Mouse (Mus musculus) gastrocnemius, adult 8-10 months (tissue): ENCODE measurements around the gene Kat5. TPM values are rescaled to one million over a fixed set of nuclear protein-coding genes. Genes with fewer than 3 reads are reported as not detected.

Source experiments
- DNase-seq, 2 experiments: peaks; one replicate each; pipeline ENCODE4 v3.0.0; 2022; ENCODE audit warnings: low spot score in 2 of 2
- total RNA-seq, 4 experiments: library from RNA; stranded (reverse); gene quantifications; 2 replicates each; pipeline ENCODE4 v1.2.4; 2022

The Kat5 gene
- total RNA-seq, 4 experiments from 2014 or later, result 17.2 to 23.9 (median 21.6) TPM

DNA sequence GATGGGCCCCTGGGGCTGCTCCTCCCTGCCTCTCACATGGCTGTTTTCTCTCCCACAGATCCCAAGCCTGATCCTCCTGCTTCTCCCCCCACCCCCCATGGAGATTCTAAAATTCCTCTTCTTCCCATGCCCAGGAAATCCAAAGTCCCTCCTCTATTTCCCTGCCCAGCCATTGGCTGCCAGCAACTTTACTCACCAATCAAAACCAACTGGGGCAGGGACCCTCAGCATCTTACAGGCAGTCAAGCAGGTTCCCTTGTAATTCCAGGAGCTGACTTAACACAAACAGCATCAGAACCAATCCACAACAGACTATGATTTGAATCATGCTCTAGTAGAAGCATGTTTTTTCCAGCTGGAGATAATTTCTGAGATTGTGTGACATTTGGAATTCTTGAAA lies 19.9 kb upstream of the Kat5 start:
- DNase-seq, result no peak

DNA sequence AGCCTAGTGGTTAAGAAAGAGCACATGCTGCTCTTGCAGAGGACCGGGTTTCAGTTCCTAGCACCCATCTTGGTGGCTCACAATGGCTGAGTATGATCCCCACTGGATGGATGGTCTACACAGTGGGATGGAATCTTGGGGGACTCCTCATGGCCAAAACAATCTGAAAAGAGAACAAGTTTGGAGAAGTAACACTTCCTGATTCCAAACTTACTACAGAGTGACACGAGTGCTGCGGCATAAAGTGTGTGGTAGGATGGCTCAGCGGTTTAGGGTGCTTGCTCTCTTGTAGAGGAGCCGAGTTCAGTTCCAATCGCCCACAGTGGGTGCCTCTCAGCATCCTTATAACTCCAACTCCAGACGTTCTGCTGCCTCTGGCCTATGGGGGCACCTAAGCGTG lies 15.3 kb upstream of the Kat5 start:
- no peak for DNase-seq

DNA sequence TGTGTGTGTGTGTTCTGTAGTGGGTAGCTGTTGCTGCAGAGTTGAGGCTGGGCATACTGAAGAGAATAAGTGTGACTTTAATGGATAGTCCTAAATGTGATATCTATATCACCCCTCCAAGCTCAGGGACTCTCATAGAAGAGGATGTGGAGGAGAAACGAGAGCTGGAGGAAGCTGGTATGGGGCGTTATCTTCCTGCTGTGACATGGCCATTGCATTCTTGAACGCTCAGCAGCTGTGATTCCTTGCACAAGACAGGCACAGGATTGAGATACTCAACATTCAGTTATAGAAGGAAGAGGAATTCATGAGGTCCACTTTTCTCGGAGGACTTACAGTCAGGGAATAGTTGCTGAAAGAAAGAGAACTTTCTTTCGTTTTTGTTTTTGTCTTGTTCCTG lies 11.8 kb upstream of the Kat5 start:
- DNase-seq, result no peak

DNA sequence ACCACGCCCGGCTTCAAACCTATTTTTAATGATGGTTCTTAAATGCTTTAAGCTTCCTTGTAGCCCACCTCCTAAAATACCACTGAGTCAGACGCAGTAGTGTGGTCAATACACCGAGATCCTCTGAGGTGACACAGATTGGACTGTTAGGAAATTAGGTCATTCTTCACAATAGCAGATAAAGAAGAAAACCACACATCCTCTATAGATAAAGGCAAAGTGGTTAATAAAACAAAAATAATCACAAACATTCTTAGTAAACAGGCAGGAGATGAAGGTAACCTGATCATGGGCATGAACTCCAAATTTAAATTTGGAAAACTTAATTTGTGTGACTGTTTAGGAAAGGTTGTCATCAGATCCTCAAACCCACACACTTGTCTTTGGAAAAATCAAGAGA lies 10.0 kb upstream of the Kat5 start:
- no peak for DNase-seq

DNA sequence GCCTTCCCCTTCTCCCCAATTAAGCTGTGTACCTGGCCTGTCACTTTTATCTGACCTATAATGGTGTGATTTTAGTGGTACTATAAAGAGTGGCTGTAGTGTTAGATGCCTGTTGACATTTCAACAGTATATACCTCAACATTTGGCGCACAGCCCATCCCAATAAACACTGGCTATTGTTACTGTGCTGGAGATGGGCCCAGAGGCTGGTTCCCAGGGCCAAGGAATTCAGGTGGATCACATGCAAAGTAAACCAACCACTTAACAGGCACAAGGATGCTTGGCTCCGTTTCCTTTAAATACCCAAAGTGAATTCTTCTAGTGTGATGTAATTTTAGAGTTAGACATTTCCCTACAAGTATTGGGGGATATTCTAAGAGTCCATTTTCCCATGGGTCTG lies 4.9 kb upstream of the Kat5 start:
- no peak for DNase-seq

DNA sequence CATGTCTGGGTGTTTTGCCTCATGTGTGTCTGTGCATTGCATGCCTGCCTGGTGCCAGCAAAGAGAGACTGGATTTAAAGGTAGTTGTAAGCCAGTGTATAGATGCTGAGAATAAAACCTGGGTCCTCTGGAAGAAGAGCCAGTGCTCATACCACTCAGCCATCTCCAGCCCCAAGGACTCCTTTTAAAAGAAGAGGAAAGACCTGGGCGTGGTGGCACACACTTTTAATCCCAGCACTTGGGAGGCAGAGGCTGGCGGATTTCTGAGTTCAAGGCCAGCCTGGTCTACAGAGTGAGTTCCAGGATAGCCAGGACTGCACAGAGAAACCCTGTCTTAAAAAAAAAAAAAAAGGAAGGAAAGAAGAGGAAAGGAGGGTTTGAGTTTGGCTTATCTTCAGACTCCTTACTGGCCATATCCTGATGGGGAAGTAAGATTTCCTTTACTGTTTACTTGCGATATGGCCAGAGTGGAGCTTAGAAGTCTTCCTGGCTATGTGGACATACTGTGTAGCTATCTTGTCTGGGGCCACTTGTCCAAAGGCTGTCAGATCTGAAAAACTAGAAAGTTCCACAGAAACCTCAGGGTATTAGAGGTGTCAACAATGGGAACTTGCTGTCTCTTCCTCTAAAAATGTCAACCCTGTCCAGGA lies 2.9 kb upstream of the Kat5 start:
- no peak for DNase-seq

DNA sequence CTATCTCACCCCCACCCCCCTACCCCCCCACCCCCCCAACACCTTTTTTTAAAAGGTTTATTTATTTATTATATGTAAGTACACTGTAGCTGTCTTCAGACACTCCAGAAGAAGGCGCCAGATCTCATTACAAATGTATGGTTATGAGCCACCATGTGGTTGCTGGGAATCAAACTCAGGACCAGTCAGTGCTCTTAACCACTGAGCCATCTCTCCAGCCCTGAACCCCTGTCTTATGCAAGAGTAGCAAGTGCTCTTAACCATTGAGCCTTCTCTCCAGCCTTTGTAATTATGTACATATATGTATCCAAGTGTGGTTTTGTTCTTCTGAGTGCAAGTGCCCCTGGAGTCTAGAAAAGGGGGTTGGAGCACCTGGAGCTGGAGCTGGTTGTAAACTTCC lies 1.9 kb upstream of the Kat5 start:
- no peak for DNase-seq

DNA sequence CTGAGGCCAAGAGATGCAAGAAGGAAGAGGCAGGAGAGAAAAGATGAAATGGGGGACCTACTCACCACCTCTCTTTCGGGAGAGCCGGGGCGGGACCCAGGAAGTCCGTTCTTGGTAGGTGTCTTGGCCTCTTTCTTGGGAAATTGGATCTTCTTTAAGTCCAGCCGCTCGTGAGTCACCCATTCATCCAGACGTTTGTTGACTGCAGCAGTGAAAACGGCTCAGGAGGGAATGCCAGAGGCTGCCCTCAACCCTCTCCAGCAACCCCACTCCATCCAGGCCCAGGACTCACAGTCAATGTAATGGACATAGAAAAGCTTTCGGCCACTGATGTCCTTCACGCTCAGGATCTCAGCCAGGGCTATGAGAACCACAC lies 878 bp downstream of the Kat5 start:
- no peak for DNase-seq

DNA sequence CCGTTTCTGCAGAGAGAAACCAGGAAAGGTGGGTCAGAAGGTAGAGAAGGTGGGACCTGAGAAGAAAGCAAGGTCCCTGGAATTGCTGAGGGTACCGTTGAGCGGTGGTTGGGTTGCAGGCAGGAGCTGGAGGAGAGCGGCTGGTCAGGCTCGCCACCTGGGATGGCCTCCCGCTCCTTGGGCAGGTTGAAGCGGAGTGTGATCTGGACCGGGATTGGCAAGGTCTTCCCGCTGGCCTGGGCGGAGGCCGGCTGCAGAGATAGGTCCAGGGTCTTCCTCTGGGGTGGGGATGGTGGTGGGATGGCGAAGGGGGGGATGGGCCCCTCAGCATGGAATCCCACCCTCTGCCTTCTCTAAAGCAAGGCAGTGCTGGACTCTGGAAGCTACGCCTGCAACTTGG lies 1.3 kb downstream of the Kat5 start:
- no peak for DNase-seq

DNA sequence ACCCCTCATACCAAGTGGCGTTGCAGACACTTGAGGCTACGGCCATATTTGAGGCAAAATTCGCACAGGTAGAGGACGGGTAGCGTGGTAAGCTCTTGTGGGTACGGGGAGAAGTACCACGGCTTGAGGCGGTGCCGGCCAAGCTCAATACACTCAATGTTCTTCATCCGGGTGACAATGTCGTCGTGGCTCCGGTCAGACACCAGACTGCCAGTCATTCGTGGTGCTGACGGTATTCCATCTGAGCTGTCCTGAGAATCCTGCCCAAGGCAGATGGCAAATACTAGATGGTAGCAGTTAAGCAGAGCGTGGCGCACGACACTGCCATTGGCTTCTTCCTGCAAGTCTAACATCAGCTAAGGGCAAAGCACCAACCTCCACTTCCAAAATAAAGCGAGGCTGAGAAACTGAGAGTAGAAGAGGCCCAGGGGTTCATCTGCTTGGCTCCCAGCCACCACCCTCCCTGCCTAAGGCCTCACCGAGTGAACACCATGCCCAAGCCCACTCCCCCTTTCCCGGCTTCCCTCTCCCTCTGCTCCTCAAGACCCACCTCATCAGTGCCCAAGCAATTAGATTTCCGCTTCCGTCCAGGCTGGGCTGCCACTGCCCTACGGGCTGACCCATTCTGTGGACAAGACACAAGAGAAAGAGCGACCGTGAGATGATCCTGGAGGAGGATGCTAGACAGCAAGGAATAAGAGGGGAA lies 2.2 kb downstream of the Kat5 start:
- DNase-seq, result no peak

DNA sequence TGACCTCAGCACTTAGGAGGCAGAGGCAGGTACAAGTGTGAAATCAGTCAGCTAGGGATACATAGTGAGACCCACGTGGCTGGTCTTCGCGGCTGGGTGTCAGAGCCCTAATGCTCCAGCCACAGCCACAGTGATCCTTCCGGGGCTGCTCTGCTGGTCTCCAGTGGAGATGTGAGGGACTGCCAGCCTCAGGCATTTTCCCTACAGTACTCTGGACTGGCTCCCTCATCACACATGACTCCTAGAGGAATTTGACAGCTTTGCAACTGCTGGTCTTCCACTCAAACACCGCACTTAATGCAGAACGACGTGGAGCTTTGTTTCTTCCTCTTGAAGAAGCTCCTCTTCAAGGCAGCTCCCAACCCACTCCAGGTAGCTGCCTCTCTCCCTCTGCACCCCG lies 3.8 kb downstream of the Kat5 start:
- no peak for DNase-seq

DNA sequence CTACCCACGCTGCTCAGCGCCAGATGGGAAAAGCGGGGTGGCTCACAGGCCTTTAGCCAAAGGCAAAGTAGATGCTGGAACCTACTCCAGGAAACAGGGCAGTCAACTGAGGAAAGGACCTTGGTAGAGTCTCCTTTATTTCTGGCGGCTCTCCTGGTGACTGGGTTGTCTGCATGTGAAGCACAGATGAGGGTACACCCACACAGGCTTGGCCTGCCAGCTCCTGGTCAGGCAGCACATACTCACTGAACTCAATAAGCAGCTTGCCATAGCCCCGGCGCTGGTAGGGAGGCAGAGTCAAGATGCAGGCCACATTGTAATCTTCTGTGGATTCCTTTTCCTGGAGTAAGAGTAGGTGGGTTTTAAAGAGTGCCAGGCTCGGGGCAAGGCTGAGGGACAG lies 4.9 kb downstream of the Kat5 start:
- no peak for DNase-seq

DNA sequence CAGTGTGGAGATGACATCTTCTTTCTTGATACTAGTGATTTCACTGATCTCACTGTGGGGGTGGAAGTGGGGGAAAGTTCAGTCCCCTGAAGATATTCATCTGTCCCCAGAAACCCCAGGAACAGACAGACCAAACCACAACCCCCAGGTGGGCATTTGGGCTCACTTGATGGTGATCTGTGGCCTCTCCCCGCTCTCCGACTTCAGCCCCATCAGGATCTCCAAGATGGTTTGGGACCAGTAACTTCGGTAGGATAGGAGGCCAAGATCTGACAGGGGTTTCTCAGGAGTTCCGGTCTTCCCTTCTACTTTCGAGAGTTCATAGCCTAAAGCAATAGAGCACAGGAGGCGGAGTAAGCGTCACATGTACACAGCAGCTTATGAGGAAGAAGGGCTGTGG lies 6.4 kb downstream of the Kat5 start:
- no peak for DNase-seq

DNA sequence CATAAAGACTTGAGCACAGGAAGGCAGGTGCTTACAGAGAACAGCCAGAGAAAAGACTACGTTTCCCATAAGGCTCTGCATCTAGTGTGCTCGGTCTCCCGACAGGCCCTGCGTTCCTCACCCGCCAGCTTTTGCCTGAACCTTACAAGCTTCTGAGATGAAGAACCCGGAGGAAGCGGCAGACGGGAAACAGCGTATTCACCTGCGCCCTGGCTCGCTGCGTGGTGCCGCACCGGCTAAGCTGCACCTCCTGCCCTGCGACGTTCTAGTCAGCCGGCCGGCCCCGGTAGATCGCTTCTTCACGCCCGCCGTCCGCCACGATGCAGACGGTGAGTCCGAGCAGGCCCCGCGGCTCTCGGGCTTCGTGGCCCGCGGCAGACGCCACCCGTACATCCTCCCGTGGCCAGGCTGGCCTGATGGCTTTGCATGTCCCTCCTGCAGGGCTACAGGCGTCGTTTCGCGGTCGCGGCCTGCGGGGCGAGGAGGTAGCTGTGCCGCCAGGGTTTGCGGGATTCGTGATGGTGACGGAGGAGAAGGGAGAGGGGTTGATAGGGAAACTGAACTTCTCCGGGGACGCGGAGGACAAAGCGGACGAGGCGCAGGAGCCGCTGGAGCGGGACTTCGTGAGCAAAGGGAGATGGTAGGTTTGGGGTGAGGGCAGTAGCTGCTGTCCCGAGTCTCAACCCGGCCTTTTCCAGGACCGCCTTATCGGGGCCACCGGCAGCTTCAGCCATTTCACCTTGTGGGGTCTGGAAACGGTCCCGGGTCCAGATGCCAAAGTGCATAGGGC lies 8.1 kb downstream of the Kat5 start, which contains the start of gene Rnaseh2c:
Gene Rnaseh2c (plus strand): TSS at position 122 of the 790 bp plus-strand sequence.
- peak in 1 of 2 experiments; percentile 46 for DNase-seq

DNA sequence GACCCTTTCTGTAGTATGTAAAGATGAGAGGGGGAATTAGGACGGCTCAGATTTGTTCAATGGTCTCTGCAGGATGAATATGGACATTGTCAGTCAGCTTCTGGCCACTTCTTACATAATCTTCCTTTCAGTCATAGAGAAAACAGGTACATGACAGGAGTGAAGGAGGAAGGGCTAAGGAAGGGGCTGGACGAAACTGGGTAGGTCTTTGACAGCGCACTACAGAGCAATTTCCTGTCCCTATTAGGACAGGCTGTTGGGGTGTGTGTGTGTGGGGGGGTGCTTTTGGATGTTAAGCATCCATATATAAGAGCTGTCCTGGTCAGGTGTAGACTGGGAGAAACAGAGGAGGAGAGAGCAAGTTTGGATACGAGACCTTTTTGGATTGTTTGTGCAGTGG lies 10.8 kb downstream of the Kat5 start:
- no peak for DNase-seq

DNA sequence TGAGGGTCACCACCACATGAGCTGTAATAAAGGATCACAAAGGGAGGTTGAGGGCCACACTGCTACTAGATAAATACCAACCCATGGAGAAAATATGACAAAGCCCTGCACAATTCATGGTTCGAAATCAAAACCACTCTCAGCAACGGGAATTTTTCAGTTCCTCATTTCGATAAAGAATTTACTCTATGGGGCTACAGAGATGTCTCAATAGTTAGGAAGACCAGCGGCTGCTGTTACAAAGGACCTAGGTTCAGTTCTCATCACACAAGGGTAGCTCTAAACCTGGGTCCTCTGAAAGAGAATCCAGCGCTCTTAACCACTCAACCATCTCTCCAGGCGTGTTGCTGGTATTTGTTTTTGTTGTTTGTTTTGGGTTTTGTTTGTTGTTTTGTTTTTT lies 18.1 kb downstream of the Kat5 start:
- no peak for DNase-seq

DNA sequence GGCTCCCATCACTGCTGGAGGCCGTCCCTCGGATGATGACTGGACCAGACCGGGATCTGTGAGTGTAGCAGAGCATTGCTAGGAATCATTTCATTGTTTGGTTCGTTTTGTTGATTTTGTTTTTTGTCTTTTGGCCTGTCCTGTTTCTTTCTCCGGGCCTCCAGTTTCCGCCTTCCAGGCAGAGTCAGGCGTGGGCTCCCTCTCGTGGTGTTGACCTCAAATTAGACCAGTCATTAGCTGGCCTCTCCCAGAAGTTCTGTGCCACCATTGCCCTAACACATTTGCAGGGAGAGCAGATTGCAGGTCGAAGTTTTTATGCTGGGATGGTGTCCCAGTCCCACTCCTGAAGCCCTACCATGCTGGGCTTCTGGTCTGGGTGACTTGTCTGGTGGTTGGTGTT lies 20.9 kb downstream of the Kat5 start:
- DNase-seq, result no peak

DNA sequence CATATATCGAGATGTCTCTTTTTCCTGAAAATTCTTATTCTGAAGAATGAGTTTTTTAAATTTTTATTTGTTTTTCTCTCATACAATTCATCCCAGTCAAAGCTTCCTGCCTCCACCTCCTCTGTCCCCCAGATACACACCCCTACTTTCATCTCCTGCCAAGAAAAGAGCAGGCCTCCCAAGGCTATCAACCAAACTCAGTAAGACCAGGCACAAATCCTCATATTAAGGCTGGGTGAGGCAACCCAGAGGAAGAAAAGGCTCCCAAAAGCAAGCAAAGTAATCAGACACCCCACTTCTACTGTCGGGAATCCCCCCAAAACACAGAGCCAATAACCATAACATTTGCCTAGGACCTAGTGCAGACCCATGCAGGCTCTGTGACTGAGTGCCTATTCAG lies 28.0 kb downstream of the Kat5 start:
- DNase-seq, result no peak

DNA sequence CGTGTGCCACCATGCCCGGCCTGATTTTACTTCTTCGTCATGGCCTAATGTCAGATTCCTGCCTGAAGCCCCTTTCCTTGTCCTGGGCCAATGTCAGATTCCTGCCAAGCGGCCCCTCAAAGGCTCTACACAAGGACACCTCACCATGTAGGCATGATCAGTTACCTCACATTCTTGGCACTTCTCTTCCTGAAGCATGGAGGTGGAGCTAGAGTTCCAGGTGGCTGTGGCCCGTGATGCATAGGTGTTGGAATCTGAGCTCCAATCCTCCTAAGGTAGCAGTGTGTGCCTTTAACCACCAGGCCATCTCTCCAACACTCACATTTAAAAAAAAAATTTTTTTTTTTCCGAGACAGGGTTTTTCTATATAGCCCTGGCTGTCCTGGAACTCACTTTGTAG lies 29.3 kb downstream of the Kat5 start:
- no peak for DNase-seq

DNA sequence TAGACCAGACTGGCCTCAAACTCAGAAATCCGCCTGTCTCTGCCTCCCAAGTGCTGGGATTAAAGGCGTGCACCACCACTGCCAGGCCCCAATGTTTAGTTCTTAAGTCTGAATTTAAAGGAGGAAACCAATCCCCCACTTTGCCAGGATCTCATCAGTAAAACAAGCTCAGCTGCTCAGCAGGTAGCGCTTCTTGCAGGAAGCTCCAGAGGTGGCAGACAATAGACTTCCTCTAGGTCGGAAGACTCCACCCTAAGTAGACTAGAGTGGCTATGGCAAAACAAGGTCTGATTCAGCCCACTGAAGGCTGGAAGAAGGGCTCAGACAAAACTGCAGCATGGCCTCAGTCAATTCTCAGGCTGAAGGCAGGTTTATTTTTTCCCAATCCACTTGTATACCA lies 30.1 kb downstream of the Kat5 start:
- DNase-seq, result no peak

DNA sequence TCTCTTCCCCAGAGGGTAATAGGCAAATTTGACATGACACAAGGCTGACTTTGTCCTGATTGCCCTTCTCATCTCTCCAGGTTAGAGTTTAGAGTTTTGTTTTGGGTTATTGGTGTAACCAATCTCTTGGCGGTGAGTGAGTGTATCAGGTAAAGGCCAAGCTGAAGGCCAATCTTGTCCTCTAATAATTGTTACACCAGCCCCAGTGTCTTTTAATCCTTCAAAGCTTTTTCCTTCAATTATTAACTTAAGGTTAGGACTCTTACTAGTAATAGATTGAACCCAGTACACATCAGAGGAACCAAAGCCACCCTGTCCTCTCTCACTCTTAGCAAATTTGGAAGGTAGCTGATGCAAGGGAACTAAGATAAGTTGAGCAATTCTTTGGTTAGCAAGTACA lies 34.7 kb downstream of the Kat5 start:
- no peak for DNase-seq

DNA sequence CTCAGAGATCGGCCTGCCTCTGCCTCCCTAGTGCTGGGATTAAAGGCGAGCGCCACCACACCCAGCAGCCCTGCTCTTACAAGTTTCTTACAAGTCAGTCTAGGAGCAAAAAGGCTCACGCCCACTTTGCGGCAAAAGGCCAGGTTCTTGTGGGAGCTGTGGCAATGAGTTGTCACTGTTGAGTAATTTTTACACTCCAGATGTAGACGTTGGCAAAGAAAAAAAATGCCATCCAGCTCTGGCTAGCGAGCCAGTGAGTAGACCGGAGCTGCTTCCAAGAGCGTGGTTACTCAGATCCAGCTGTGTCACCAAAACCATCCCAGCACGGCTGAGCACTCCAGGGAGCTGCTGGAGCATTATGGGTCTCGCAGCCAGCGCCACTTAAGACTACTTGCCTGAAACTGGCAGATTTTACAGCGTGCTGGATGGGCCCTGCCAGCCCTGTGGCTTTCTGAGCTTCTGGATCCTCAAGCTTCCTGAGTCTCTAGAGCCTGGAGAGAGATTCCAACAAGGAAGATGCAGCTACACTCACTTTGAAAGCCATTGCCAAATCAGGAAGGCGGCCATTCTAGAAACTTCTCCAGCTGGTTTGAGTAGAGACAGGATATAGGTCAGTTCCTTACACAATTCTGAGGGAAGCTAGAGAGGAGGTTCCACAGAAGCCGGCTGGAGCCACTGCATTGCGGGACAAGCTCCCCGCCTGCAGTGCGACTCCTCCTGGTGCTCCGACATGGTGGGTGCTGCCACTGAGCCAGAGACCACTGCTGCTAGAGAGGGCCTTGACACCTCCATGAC lies 37.5 kb downstream of the Kat5 start:
- peak in 1 of 2 experiments; percentile 23 for DNase-seq
